Mouse (Mus musculus): ENCODE measurements around the gene Iah1. TPM values are rescaled to one million over a fixed set of nuclear protein-coding genes. Genes with fewer than 3 reads are reported as not detected.

Iah1 gene
- total RNA-seq (2023): 10 to 100 TPM; 26.4 to 28.8 TPM

GRCm38 (mm10) chr12:21315923-21316868, at the start of gene Iah1:
Gene Iah1, plus strand, starts transcription at chr12:21316389.

DNA sequence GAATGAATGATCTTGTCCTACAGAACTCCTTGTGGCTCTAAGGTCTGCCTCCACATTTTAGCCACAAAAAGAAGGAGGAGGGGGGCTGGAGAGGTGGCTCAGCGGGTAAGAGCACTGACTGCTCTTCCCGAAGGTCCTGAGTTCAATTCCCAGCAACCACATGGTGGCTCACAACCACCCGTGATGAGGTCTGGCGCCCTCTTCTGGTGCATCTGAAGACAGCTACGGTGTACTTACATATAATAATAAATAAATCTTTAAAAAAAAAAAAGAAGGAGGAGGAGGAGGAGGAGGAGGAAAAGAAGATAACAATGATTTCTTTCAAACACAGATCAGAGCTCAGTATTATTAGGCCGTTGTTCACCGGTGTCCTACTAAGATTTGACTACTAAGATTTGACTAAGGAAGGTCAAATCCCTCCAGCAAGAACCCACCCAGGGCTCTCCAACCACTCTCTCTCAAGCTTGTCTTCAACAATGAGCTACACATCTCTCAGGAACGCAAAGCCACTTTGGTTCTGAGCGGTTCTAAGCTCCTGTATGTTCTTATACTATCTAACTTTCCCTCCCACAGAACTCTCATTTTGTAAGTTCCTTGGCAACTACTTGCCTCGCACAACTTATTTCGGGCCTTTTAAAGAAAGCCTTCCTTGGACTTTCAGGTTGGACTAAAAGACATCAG, 31.3 kb upstream of the Iah1 start, which contains the start of gene Cpsf3:
Gene Cpsf3 (plus strand): TSS at position 631 of the 681 bp plus-strand sequence.

DNA sequence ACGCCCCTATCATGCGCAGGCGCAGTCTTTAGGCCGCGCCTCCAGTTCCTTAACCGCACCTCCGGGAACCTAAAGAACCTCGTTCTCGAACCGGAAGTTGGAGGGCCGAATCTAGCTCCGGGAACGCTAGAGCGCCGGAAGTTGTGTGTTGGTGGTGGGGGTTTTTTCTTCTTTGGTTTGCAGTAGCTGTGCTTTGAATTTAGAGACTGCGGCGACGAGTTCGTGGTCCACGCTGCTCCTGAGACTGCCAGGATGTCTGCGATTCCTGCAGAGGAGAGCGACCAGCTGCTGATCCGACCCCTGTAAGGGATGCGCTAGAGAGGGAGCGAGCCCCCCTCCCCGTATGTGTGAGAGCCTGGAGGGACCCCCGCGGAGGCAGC, 30.0 kb upstream of the Iah1 start, which contains the start of gene Itgb1bp1:
Gene Itgb1bp1 (minus strand): TSS at position 42 of the 380 bp plus-strand sequence.

GRCm38 (mm10) chr12:21373100-21373819, 57.1 kb downstream of the Iah1 start, which contains the start of gene Adam17:
Gene Adam17, minus strand, starts transcription at chr12:21373632.

Other genes starting within 250 kb of the Iah1 start
- 10 to 100 TPM; 82.2 to 96.3 TPM for gene Cpsf3, start 31.0 kb upstream of the Iah1 start, total RNA-seq (2023)
- 10 to 100 TPM; 59.7 to 60.0 TPM for gene Itgb1bp1, start 30.1 kb upstream of the Iah1 start, total RNA-seq (2023)
- gene Adam17, start 57.2 kb downstream of the Iah1 start, total RNA-seq (2023): 10 to 100 TPM; 54.4 to 66.0 TPM
- 100 to 1,000 TPM; 125 to 167 TPM for gene Ywhaq, start 101.2 kb downstream of the Iah1 start, total RNA-seq (2023)